Mouse (Mus musculus) stomach, embryonic 14.5 days (tissue): ENCODE measurements around the gene Rack1. TPM values are rescaled to one million over a fixed set of nuclear protein-coding genes. Genes with fewer than 3 reads are reported as not detected.

ENCODE experiments used
- ATAC-seq: fragments of 200-750 bp; cut with Nextera tagmentation; 2 replicates; pipeline ENCODE4 v1.8.0; 2017; ENCODE audit warnings: low read depth, moderate TSS enrichment; ENCODE audit not compliant: insufficient number of reproducible peaks, insufficient read depth, low FRiP score
- H3K27ac ChIP-seq: fragments of 300-500 bp; sonication (generic); 2 replicates; pipeline ENCODE4 v1.5.1; 2014; ENCODE audit warnings: mild to moderate bottlenecking, low read length, moderate library complexity, mixed read lengths
- H3K27me3 ChIP-seq: fragments of 300-500 bp; sonication (generic); 2 replicates; pipeline ENCODE4 v1.6.1; 2014; ENCODE audit warnings: low read length, control low read depth, mixed read lengths; ENCODE audit not compliant: control insufficient read depth, insufficient read depth
- H3K36me3 ChIP-seq: fragments of 300-500 bp; sonication (generic); 2 replicates; pipeline ENCODE4 v1.6.1; 2014; ENCODE audit warnings: mild to moderate bottlenecking, control low read depth, low read length, moderate library complexity, mixed read lengths; ENCODE audit not compliant: control insufficient read depth, insufficient read depth
- H3K4me1 ChIP-seq: fragments of 300-500 bp; sonication (generic); 2 replicates; pipeline ENCODE4 v1.6.1; 2014; ENCODE audit warnings: low read length, control low read depth, mixed read lengths; ENCODE audit not compliant: control insufficient read depth, insufficient read depth
- H3K4me2 ChIP-seq: fragments of 300-500 bp; sonication (generic); replicated peaks from 2 replicates; pipeline ENCODE4 v1.6.1; 2014; ENCODE audit warnings: low read depth, low read length, control low read depth
- H3K4me3 ChIP-seq: fragments of 300-500 bp; sonication (generic); 2 replicates; pipeline ENCODE4 v1.5.1; 2014; ENCODE audit warnings: low read depth, low read length, control low read depth
- H3K9ac ChIP-seq: fragments of 300-500 bp; sonication (generic); replicated peaks from 2 replicates; pipeline ENCODE4 v1.6.1; 2014; ENCODE audit warnings: low read depth, mild to moderate bottlenecking, control low read depth, low read length, moderate library complexity, mixed read lengths
- H3K9me3 ChIP-seq: fragments of 300-500 bp; sonication (generic); 2 replicates; pipeline ENCODE4 v1.6.1; 2016; ENCODE audit warnings: low read depth, low read length, control low read depth; ENCODE audit not compliant: control insufficient read depth
- WGBS: fragments of 180-500 bp; shearing (Covaris S2); extraction: QIAGEN DNeasy Blood & Tissue Kit; methylation state at CpG from one replicate; pipeline ENCODE4 v1.1.7; 2014; 5-methylcytosine and 5-hydroxymethylcytosine counted together
- polyA plus RNA-seq: library from polyadenylated mRNA; unstranded; fragments of >200 nt; fragmentation: Nextera tagmentation; extraction: Ambion mirVana; gene quantifications from 2 replicates; pipeline ENCODE4 v1.2.1, GENCODE M21; 2014

Rack1 gene
- polyA plus RNA-seq, 1 experiment from 2014 or later, result 984 TPM

GRCm38 (mm10) chr11:48798984-48799920, 880 bp upstream of the Rack1 start:
- 7% methylated on average over 18 of the region's 18 CpGs for WGBS
- Histone ChIP-seq H3K9ac (peak overlapping the region; percentile 69), H3K4me1 (peaks cover 21% of the 10 kb centered on the region), H3K4me2 (peak overlapping the region; percentile 82), H3K27me3 (no peaks in the 10 kb centered on the region), H3K27ac (peak overlapping the region; percentile 96), H3K9me3 (no peaks in the 10 kb centered on the region), H3K36me3 (peaks cover 29% of the 10 kb centered on the region), H3K4me3 (peak overlapping the region; percentile 91)
- peak; percentile 15; the same call in 1 of the 2 replicates for ATAC-seq

DNA sequence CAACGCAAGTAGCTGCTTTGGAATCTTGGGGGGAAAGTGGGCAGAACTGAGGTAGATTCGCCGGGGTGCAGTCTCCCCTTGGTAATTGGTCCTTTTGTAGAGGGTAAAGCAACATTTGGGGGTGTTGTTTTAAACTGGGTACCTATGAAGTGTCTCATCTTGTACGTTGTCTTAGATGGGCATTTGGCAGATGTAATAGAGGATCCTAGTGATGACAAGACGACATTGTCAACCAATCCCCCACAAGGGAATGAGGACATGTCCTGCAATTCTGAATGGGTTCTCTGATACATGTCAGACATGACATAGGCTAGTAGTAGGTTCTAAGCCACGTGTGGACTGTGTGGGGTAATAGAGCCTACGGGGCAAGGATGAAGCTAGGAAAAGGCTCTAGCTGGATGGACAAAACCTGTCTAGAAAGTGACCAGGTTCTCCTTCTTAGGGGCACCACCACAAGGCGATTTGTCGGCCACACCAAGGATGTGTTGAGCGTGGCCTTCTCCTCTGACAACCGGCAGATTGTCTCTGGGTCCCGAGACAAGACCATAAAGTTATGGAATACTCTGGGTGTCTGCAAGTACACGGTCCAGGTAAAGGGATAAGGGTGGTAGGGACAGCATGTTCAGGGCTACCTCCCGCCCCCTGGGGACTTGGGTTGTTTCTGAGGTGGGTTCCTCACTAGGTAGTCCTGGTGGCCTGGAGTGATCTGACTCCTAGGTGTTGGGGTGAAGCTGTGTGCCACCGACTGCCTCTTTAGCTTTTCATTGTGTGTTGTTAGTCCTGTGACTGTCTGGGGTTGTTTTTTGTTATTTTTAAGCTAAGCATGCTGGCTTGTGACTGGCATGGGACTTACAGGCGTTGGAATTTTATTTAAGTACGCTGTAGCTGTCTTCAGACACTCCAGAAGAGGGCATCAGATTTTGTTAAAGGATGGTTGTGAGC, 2.0 kb downstream of the Rack1 start:
- no peak overlapping the region for H3K27ac ChIP-seq
- H3K9me3 ChIP-seq, result no peaks in the 10 kb centered on the region
- 72% methylated on average over 17 of the region's 17 CpGs for WGBS
- ATAC-seq, result no peak
- peak overlapping the region; percentile 82 for H3K4me2 ChIP-seq
- H3K4me1 ChIP-seq, result peaks cover 21% of the 10 kb centered on the region
- peak overlapping the region; percentile 91 for H3K4me3 ChIP-seq
- H3K9ac ChIP-seq, result peak overlapping the region; percentile 89
- peaks cover 57% of the 10 kb centered on the region for H3K36me3 ChIP-seq
- no peaks in the 10 kb centered on the region for H3K27me3 ChIP-seq

DNA sequence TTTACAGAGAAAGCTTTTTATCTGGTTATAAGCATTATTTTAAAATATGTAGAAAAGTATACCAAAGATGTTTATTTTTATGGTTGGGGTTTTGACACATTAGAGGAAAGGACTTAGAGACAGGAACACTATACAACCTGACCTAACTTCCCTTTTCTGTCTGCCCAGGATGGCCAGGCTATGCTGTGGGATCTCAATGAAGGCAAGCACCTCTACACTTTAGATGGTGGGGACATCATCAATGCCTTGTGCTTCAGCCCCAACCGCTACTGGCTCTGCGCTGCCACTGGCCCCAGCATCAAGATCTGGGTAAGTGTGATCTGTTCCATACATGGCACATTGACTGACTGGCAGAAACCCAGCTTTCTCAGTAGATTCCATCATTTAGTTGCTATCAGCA, 3.9 kb downstream of the Rack1 start:
- Histone ChIP-seq H3K27me3 (no peaks in the 10 kb centered on the region), H3K9me3 (no peaks in the 10 kb centered on the region), H3K4me2 (no peak overlapping the region), H3K9ac (no peak overlapping the region), H3K27ac (no peak overlapping the region), H3K4me1 (peaks cover 12% of the 10 kb centered on the region), H3K4me3 (no peak overlapping the region), H3K36me3 (peaks cover 75% of the 10 kb centered on the region)
- 93% methylated on average over 2 of the region's 2 CpGs for WGBS
- ATAC-seq, result no peak

- no peaks in the 10 kb centered on the region for H3K9me3 ChIP-seq
- WGBS, result 85% methylated on average over 2 of the region's 2 CpGs
- H3K9ac ChIP-seq, result no peak overlapping the region
- no peaks in the 10 kb centered on the region for H3K27me3 ChIP-seq
- no peak overlapping the region for H3K27ac ChIP-seq
- H3K36me3 ChIP-seq, result peaks cover 80% of the 10 kb centered on the region
- no peak for ATAC-seq
- H3K4me1 ChIP-seq, result peaks cover 12% of the 10 kb centered on the region
- no peak overlapping the region for H3K4me2 ChIP-seq
- H3K4me3 ChIP-seq, result no peak overlapping the region
Measured at GRCm38 (mm10) chr11:48804922-48805321, 4.8 kb downstream of the Rack1 start.

- H3K4me2 ChIP-seq, result no peak overlapping the region
- no peak overlapping the region for H3K4me3 ChIP-seq
- 61% methylated on average over 21 of the region's 21 CpGs for WGBS
- no peaks in the 10 kb centered on the region for H3K9me3 ChIP-seq
- H3K27me3 ChIP-seq, result no peaks in the 10 kb centered on the region
- peak; percentile 33; the same call in 1 of the 2 replicates for ATAC-seq
- H3K36me3 ChIP-seq, result peaks cover 94% of the 10 kb centered on the region
- H3K9ac ChIP-seq, result no peak overlapping the region
- H3K27ac ChIP-seq, result no peak overlapping the region
- H3K4me1 ChIP-seq, result peaks cover 5% of the 10 kb centered on the region
Measured at GRCm38 (mm10) chr11:48806856-48807562, 6.9 kb downstream of the Rack1 start.

- Histone ChIP-seq H3K9ac (no peak overlapping the region), H3K9me3 (no peaks in the 10 kb centered on the region), H3K36me3 (peaks cover 94% of the 10 kb centered on the region), H3K4me2 (no peak overlapping the region), H3K27ac (no peak overlapping the region), H3K4me3 (no peak overlapping the region), H3K27me3 (no peaks in the 10 kb centered on the region), H3K4me1 (no peaks in the 10 kb centered on the region)
- ATAC-seq, result peak; percentile 15; the same call in 1 of the 2 replicates
- WGBS, result 61% methylated on average over 14 of the region's 14 CpGs
Measured at GRCm38 (mm10) chr11:48807563-48808303, 7.6 kb downstream of the Rack1 start.

GRCm38 (mm10) chr11:48808304-48808646, 8.1 kb downstream of the Rack1 start:
- no peak overlapping the region for H3K27ac ChIP-seq
- no peaks in the 10 kb centered on the region for H3K9me3 ChIP-seq
- no peak for ATAC-seq
- H3K9ac ChIP-seq, result no peak overlapping the region
- peaks cover 94% of the 10 kb centered on the region for H3K36me3 ChIP-seq
- no peak overlapping the region for H3K4me2 ChIP-seq
- no peaks in the 10 kb centered on the region for H3K4me1 ChIP-seq
- H3K4me3 ChIP-seq, result no peak overlapping the region
- H3K27me3 ChIP-seq, result no peaks in the 10 kb centered on the region
